Mouse (Mus musculus): ENCODE measurements around the gene Gm26897.

The Gm26897 gene

GRCm38 (mm10) chr5:111749599-111749998 is 15.9 kb downstream of the Gm26897 start:
- DNase-seq (ENCODE audit: extremely low read depth, insufficient read length, low spot score): no peak

- no peak for DNase-seq (ENCODE audit: extremely low read depth, insufficient read length, low spot score)
These were observed 16.4 kb downstream of the Gm26897 start for GRCm38 (mm10) chr5:111750092-111750491.

GRCm38 (mm10) chr5:111754484-111755139 is 20.9 kb downstream of the Gm26897 start:
- no peak for DNase-seq (ENCODE audit: extremely low read depth, insufficient read length, low spot score)

- DNase-seq (ENCODE audit: extremely low read depth, insufficient read length, low spot score): no peak
These were observed 21.6 kb downstream of the Gm26897 start for GRCm38 (mm10) chr5:111755330-111755729.

GRCm38 (mm10) chr5:111760721-111761480 is 27.2 kb downstream of the Gm26897 start:
- no peak for DNase-seq (ENCODE audit: extremely low read depth, insufficient read length, low spot score)

- DNase-seq (ENCODE audit: extremely low read depth, insufficient read length, low spot score): no peak
These were observed 27.9 kb downstream of the Gm26897 start for GRCm38 (mm10) chr5:111761574-111761973.

GRCm38 (mm10) chr5:111762085-111762484 is 28.4 kb downstream of the Gm26897 start:
- no peak for DNase-seq (ENCODE audit: extremely low read depth, insufficient read length, low spot score)

GRCm38 (mm10) chr5:111765671-111766290 is 32.1 kb downstream of the Gm26897 start:
- no peak for DNase-seq (ENCODE audit: extremely low read depth, insufficient read length, low spot score)

- no peak for DNase-seq (ENCODE audit: extremely low read depth, insufficient read length, low spot score)
These were observed 33.0 kb downstream of the Gm26897 start for GRCm38 (mm10) chr5:111766696-111767095.

GRCm38 (mm10) chr5:111770266-111770665 is 36.5 kb downstream of the Gm26897 start:
- DNase-seq (ENCODE audit: extremely low read depth, insufficient read length, low spot score): no peak

GRCm38 (mm10) chr5:111772127-111772526 is 38.4 kb downstream of the Gm26897 start:
- DNase-seq (ENCODE audit: extremely low read depth, insufficient read length, low spot score): no peak

- no peak for DNase-seq (ENCODE audit: extremely low read depth, insufficient read length, low spot score)
These were observed 39.1 kb downstream of the Gm26897 start for GRCm38 (mm10) chr5:111772591-111773406.

- DNase-seq (ENCODE audit: extremely low read depth, insufficient read length, low spot score): no peak
These were observed 39.6 kb downstream of the Gm26897 start for GRCm38 (mm10) chr5:111773407-111773733.

GRCm38 (mm10) chr5:111776246-111776645 is 42.5 kb downstream of the Gm26897 start:
- no peak for DNase-seq (ENCODE audit: extremely low read depth, insufficient read length, low spot score)

- no peak for DNase-seq (ENCODE audit: extremely low read depth, insufficient read length, low spot score)
These were observed 44.4 kb downstream of the Gm26897 start for GRCm38 (mm10) chr5:111778093-111778492.

- DNase-seq (ENCODE audit: extremely low read depth, insufficient read length, low spot score): no peak
These were observed 46.2 kb downstream of the Gm26897 start for GRCm38 (mm10) chr5:111779776-111780485.
